Mouse (Mus musculus) kidney, postnatal 25 days (tissue): Measurements from ENCODE around the gene Git1.

Experiments used
- DNase-seq, 2 experiments: peaks; one replicate each; pipeline ENCODE4 v3.0.0; 2021; ENCODE audit warnings: mixed read lengths in 2 of 2

The Git1 gene

DNA sequence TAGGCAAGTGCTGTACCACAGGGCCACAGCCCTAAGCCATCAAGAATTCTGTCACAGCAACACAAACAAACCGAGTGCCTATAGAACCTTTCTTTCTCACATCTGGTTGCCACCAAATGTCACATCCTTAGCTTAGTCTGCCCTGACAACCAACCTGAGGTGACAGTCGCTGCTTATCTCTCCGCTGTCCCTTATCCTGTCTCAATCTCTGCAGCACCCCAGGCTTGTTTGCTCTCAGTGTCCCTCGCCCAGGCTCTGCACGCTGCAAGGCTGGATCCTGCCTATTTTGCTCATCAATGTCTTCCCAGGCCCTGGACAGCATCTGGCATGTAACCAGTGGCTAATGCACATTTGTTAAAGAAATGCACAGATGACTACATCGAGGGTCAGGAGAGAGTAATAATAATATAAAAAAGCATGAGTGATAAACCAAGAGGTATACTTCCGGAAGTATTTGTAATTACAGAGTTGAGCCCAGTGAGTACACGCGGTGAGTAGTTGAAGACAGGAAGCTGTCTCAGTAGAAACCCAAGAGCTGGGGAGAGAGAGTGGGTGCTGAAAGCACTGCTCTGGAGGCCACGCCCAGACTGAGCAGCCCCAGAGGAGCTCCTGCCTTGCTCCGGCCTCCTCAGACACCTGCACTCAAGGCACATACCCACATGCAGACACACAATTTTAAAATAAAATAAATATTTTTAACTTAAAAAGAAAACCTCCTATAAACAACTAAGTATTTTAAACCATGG is 9.7 kb upstream of the Git1 start:
- DNase-seq: no peak

DNA sequence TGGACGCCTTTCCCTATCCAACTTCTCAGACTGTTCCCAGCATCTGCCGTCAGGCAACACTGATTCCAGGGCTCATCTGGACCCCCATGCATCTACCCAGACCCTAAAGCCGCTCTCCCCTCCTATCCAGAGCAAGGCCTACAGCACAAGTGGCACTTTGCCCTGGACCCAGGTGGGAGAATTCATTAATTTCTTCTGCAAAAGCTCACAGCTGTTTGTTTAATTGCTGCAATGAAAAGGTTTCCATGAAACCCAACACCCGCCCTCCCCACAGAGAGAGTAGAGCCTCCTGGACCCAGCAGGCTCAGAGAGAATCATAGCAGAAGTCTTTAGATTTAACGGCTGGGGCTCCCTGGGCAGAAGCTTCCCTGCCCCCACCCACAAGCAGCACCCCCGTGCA is 8.1 kb upstream of the Git1 start:
- peak in 1 of 2 experiments; percentile 27 for DNase-seq

DNA sequence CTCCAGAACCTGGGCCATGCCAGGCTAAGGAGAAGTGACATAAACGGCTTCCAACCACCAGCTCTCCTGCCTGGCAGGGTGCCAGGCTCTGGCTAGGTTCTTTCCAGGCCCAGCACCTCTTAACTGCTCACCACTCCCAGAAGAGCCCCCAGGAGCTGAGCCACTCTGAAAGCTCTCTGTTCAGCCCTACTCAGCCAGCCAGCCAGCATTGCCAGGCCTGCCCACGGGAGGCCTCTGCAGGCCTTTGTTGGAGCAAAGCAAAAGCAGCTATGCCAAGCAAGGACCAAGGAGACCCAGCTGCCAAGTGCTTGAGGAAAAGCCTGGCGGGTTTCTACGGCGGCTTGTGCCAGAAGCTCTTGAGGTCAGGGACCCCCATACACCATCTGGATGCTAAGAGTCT is 6.6 kb upstream of the Git1 start:
- peak in 1 of 2 experiments; percentile 35 for DNase-seq

DNA sequence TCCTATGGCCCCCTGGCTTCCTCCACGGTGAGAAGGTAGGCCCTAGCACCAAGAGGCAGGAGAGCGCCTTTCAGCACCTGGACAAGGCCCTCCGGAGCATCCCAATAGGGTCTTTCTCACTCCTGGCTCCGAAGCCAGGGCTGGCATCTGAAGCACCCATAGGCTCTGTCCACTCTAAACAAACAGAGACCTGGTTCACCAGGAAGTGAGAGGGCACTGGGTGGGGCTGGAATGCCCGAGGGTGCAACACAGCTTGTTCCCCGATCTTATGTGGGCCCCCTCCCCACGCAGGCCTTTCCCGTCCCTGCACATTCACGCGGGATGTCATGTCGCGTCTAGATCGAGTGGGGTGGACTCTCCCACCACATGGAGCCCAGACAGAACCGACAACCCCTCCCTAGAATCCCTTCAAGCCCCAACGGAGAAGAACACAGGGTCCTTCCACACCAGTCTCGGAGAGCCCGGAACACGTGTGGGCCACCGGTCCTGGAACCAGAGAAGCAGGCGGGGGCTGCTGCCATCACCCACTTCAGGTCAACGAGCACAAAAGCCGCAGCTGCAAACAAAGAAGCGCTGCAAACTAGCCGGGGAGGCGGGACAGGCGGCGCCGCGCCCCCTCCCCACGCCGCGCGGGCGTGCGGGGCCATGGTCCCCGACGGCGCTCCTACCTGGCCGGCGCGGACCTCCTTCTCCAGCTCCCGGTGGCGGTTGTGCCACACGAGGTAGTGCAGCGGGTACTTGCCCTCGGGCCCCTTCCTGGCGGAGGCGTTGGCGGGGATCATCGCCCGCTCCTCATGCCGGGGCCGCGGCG is 4.4 kb upstream of the Git1 start:
- peak in 1 of 2 experiments; percentile 47 for DNase-seq

DNA sequence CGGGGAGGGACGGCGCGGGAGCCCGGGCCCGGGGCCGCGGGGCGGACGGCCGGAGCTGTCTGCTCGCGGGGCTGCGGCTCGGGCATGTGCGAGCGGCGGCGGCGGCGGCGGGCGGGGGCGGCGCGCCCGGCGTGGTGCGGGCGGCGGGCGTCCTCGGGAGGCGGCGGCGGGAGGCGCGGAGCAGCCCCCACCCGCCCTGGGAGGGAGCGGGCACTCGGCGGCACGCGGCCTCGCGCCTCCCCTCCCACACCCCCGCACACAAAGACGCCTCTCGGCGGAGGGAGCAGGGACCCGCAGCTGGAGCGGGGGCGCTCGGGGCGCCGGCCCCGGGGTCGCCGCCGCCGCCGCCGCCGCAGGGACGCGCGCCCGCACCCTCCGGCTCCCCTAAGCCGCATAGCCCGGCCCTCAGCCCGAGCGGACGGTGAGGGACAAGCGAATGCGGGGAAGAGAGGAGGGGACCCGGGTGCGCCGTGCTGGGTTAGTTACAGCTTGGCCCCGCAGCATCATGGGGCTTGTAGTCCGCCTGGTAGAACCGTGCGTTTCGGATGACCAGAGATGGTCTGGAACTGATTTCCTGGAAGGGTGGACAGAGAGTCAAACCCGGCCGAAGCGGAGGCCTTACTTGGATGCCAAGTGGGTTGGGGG is 3.6 kb upstream of the Git1 start, which contains the start of gene Ankrd13b:
TSS of gene Ankrd13b (minus strand) at position 88 of the 645 bp plus-strand sequence.
- peak; percentile 82 to 89 for DNase-seq

DNA sequence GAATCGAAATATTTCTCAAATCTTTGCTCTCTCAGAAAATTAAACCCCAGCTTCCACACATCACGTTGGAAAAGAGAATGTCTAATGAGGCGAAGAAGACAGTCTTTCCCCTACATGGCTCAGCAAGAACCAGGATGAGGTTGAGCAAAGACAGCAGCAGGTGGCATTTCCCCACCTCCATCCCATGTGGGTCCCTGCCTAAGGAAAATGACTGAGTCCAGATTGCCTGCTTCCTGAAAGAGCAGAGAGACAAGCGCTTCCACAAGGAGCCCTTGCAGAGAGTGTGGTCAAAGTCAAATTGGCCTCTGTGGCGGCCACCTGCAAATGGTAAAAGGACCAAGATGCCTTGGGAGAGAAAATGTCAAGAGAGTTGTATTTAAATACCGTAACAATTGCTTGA is 2.9 kb upstream of the Git1 start:
- peak in 1 of 2 experiments; percentile 26 for DNase-seq

DNA sequence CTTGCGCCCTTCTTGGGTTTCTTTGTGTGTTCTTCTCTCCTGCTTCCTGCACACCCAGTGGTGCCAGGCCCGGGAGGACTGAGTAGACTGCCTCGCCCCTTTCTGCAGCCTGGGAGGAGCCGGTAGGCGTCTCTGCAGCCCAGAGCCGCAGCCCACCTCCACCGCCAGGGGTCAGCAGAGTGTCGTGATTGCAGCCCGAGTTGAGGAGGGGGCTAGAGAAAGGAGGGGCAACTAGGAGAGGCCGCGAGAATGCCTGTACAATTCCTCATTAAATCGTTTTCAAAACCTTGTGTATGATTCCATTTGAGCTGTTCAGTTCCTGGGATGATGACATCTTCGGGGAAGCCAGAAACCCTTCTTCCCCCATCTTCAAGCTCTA is 2.2 kb upstream of the Git1 start:
- peak; percentile 92 for DNase-seq

DNA sequence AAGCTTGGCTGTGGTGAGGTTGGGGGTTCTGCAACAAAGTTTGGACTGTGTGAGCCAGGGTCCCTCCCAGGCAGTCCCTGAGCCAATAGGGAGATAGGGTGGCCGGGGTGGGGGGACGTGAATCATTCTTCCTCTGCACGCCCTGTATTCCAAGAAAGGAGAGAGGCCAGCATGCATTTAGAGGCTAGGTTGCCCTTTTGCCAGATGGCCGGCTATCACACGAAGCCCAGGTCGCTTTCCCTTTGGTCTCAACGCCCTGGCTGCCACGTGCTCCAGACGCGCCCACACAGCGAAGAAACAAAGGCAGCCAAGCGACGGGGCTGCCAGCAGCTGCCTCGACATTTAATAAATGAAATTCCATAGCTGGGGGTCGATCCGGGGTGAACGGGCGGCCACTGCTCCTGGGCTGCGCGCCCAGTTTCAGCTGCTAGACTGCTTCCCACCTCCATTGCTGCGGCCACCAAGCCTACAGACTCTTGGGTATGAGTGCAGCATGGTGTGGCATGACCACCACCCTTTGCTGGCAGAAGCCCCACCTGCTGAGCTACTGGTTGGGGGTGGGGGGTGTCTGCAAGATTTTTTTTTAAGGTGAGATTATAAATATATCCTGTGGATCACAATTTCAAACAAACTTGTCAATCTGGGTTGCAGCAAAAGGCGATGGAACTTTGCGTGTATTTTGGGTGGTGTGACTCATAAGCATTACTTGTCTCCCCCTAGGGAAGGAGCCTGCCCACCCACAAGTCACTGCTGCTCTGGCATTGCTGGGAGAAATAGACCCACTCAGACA is 1.7 kb upstream of the Git1 start:
- peak; percentile 52 to 74 for DNase-seq

DNA sequence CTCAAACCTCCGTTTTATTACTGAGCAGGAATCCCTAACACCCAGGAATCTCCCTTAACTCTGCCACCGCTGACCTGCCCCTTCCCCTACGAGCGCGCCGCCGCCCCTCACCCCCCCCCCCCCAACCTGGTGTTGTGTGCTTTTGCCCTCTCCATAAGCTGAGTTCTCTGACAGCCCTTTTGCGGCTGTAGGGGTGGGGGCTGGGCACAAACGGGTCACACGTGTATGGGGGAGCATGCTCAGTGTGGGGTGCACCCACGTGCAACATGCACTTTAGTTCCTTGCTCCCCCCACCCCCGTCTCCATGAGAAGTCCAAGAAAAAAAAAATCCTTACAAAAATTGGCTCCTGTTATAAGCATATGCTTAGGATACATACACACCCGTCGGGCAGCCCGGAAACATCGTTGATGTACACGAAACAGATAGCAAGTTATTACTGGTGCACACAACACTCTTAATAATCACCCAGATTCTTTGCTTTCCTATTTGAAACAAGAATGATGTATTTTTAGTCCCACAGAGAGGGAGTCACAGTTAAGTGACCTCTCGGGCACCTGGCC is 971 bp upstream of the Git1 start:
- DNase-seq: peak in 1 of 2 experiments; percentile 62

DNA sequence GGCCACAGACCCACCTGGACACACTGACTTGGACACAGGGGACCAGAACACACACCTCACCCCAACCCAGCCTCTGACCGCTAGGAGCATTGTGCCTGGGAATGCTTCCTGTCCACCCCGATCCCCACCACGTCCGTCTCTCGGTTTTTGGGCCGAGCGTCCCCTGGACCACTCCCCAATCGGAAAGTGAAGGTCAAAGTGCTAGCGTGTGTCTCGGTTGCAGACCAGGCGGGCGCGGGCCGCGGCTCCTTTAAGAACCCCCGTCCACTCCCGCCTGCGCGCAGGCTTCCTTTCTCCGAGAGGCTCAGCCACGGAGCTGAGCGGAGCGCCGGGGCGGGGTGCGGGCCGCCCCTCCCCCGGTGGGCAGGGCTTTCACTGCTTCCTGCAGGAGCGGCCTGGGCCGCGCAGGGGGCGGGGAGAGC is 440 bp upstream of the Git1 start:
- DNase-seq: peak; percentile 95 to 99

DNA sequence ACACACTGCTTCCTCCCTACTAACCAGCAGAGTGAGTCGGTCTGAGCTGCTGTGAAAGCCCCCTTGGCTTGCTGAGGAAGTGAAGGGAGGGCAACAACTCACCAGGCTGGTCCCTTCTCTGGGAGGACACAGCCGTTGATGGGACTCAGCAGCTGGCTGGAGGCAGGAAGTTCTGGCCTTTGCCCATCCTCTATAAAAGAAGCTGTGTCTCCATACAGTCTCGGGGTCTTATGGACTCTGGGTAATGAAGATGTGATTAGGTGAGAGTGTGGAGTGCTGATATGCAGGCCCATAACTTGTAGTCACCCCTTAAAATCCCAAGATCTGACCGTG is 948 bp downstream of the Git1 start:
- no peak for DNase-seq

DNA sequence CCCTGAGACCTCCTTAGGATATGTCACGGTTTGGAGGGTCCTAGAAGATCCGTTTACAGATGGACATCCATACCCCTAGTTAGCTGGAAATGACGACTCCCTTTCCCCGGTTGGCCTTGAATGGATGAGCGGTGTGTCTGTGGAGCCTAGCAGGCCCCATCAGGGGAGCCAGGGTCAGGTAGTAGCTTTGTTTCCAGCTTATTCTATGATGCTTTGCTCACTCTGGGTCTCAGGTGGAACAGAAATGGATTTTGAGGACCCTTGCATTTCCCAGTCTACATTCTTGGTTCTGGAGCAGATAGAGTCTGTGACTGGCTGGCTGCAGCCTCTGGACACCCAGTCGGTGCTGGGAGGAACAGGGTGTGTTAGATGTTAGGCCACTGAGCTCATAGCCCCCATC is 1.4 kb downstream of the Git1 start:
- no peak for DNase-seq

DNA sequence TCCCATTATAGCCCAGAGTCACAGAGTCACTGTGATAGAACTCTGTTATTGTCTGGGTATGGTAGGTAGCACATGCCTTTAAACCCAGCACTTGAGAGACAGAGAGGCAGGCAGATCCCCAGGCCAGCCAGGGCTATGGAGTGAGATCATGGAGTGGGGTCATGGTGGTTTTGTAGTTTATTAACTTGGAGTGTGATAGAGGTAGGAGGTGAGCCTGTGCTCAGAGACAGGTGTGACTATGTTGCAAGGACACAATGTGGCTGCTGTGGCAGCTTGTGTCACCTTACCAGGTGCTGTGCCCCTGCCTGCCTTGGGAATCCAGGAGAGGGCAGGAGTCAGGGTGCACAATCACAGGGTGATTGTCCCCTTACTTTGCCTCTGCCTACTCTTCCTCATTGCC is 2.1 kb downstream of the Git1 start:
- DNase-seq: no peak

DNA sequence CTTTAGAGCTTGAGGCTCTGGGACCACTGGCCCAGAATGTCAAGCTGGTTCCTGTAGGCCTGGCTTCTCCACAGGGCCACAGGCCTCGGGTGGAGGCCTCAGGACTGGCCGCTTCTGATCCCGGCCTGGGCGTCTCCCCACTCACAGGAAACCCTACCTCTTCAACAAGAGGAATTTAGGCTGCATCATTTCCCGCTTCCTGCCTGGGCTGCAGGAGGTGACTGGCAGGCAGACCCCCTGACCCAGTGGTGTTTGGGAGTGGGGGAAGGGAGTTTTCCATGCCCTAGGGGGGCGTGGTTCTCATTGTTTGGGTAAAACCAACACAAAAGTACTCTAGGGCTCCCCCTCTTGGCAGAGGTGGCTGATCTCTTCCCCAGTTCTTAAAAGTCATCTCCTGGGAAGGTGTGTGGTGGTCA is 4.0 kb downstream of the Git1 start:
- peak; percentile 86 to 89 for DNase-seq

DNA sequence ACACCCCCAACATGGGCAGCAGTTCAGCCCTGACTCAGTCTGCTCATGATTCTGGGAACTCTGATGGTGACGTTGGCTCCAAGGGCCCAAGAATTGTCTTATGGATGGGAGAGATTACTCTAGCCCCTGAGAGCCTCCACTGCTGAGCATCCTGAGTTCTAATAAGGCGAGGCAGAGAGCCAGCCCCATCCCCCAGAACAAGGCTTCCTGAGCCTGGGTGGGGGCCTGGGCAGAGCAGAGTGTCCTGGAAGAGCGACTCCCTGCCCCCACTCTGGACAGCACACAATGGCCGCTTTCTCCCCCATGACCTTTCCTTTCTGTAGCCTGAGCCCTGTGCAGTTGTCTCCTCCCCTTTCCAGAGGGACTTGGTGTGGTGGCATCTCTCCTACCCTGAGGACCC is 4.5 kb downstream of the Git1 start:
- DNase-seq: peak; percentile 47 to 81

DNA sequence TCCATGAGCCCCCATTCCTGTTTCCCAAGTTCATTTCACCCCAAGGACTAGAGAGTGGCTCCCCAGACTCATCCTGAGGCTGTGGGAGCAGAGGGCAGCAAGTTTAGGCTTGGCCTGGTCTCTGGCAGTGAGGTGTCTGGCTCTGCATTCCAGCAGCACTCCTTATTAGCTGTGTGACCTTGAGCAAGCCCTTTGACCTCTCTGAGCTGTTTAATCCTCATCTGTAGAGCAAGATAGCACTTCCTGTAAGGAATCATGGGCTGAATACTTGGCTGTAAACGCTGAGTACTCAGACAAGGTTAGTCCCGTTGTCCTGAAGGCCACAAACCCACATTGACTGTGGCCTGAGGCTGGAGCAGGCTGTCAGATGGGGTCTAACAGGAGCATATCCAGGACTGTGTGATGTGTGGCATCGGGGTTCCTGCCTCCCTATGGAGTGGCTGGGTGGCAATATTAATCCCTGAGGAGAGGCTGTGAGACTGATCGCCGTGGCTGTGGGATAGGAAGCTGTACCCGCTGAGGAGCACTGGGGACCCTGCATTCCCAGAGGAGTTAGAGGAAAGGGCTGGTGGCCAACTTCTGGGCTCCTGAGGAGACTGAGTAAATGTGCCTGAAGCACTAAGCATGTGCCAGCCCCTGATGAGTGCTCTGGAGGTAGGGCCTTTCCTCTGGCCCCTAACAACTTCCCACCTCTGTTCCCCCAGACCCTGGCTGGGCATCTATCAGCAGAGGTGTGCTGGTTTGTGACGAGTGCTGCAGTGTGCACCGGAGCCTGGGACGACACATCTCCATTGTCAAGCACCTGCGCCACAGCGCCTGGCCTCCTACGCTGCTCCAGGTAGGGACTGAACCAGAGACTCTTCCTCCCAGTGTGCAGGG is 5.1 kb downstream of the Git1 start:
- DNase-seq: peak in 1 of 2 experiments; percentile 40

DNA sequence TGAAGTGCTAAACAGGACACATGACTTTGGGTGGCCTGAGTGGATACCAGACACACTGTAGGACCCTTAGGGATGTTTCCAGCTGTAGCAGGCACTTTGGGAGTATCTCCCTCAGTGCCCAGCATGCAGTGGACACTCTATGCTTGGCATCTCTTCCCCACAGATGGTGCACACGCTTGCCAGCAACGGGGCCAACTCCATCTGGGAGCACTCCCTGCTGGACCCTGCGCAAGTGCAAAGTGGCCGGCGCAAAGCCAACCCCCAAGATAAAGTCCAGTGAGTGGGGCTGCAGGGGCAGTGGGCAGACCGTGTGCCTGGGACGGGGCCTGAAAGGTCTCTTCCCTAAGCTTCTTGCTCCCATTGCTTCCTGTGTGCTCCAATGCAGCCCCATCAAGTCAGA is 6.0 kb downstream of the Git1 start:
- no peak for DNase-seq

DNA sequence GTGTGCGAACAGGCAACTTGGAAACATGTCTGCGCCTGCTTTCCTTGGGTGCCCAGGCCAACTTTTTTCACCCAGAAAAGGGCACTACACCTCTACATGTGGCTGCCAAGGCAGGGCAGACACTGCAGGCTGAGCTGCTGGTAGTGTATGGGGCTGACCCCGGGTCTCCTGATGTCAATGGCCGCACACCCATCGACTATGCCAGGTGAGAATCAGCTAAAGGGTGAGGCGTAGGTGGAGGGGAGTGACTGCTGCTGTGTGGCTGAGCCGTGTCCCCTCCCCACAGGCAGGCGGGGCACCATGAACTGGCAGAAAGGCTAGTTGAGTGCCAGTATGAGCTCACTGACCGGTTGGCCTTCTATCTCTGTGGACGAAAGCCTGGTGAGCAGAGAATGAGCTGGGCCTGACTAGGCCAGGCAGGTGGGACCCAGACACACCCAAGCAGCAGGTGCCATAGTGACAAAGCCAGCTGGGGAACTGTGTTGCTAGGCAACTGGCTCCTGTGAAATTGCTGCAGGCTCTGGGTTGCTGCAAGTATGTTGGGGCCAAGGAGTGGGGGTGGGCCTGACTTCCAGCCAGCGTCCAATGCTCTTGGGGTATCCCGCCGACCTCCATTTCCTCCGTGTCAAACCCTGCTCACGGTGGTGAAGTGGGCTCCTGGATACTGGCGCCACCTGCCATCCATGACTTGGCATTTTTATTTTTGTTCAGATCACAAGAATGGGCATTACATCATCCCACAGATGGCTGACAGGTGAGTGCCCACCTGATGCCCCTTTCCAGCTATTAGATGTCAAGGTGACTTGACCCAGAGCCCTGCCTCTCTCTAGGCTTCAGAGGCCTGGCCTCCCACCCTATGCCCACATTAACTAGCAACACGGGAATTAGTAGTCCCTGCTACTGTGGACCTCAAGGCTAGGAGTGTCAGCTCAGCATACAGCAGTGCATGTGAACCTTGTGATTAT is 7.3 kb downstream of the Git1 start:
- DNase-seq: peak in 1 of 2 experiments; percentile 49

DNA sequence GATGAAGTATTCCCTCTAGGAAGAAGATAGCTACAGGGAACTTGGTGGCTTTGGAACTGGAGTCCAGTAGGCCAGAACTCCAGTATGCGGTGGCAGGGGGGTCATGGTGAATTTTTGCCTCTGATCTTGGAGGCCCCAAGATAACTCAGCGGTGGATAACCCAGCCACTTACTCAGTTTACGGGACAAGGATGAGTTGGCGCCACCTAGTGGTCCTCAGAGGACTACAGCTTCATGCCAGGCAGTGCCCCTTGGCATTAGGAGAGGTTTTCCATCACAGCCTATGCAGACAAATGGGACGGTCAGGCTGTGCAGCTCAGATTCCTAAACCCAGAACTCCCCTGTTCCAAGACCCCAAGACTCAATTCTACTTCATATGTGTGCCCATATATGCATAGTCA is 8.0 kb downstream of the Git1 start:
- DNase-seq: peak; percentile 84 to 89

DNA sequence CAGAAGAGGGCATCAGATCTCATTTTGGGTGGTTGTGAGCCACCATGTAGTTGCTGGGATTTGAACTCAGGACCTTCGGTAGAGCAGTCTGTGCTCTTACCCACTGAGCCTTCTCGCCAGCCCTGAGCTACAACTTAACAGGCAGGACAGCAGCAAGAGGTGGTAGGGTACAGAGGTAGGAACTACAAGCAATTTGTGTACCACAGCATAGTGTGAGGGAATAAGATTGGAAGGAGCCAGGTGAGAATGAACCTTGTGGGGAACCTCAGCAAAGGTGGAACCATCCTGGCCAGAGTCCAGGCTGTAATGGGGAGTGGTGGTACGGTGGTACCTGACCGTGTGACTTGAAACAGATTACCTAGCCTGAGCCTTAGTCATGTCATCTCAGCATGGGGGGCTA is 8.6 kb downstream of the Git1 start:
- DNase-seq: no peak
